Mouse (Mus musculus) R1 (cell line): ENCODE data around the gene Fnbp1l.

Source experiments
- DNase-seq: peaks from one replicate; pipeline ENCODE4 v3.0.0-alpha.2; 2018; ENCODE audit warnings: low read depth, low spot score

Fnbp1l gene

GRCm38 (mm10) chr3:122618991-122619930, at the start of gene Fnbp1l:
TSS of gene Fnbp1l (minus strand) at chr3:122619715.
- DNase-seq = peak; percentile 83

GRCm38 (mm10) chr3:122660795-122661194, 41.3 kb upstream of the Fnbp1l start:
- DNase-seq = no peak

GRCm38 (mm10) chr3:122659261-122659917, 39.9 kb upstream of the Fnbp1l start:
- no peak for DNase-seq

GRCm38 (mm10) chr3:122647195-122647837, 27.8 kb upstream of the Fnbp1l start:
- DNase-seq = no peak

GRCm38 (mm10) chr3:122640286-122640685, 20.8 kb upstream of the Fnbp1l start:
- DNase-seq = peak; percentile 95

- no peak for DNase-seq
Measured at GRCm38 (mm10) chr3:122639197-122639475, 19.6 kb upstream of the Fnbp1l start.

- DNase-seq = peak; percentile 97
Measured at GRCm38 (mm10) chr3:122638329-122639196, 19.0 kb upstream of the Fnbp1l start.

GRCm38 (mm10) chr3:122637280-122637679, 17.8 kb upstream of the Fnbp1l start:
- no peak for DNase-seq

GRCm38 (mm10) chr3:122635246-122635645, 15.7 kb upstream of the Fnbp1l start:
- DNase-seq = peak; percentile 68

- DNase-seq = peak; percentile 90
Measured at GRCm38 (mm10) chr3:122629580-122629979, 10.1 kb upstream of the Fnbp1l start.

GRCm38 (mm10) chr3:122628956-122629355, 9.4 kb upstream of the Fnbp1l start:
- no peak for DNase-seq

- DNase-seq = peak; percentile 27
Measured at GRCm38 (mm10) chr3:122628546-122628945, 9.0 kb upstream of the Fnbp1l start.

GRCm38 (mm10) chr3:122627846-122628245, 8.3 kb upstream of the Fnbp1l start:
- no peak for DNase-seq

GRCm38 (mm10) chr3:122624591-122624990, 5.1 kb upstream of the Fnbp1l start:
- no peak for DNase-seq

- DNase-seq = peak; percentile 68
Measured at GRCm38 (mm10) chr3:122620285-122620931, 893 bp upstream of the Fnbp1l start.

- DNase-seq = peak; percentile 79
Measured at GRCm38 (mm10) chr3:122619931-122620284, 393 bp upstream of the Fnbp1l start.

GRCm38 (mm10) chr3:122618402-122618801, 1.1 kb downstream of the Fnbp1l start:
- DNase-seq = peak; percentile 79

GRCm38 (mm10) chr3:122617613-122618340, 1.7 kb downstream of the Fnbp1l start:
- DNase-seq = no peak

GRCm38 (mm10) chr3:122612537-122612936, 7.0 kb downstream of the Fnbp1l start:
- DNase-seq = no peak

GRCm38 (mm10) chr3:122611761-122612160, 7.8 kb downstream of the Fnbp1l start:
- DNase-seq = no peak
